Mouse (Mus musculus) bone marrow, adult 2 months (tissue): Measurements from ENCODE around the gene Arid1b. TPM values are rescaled to one million over a fixed set of nuclear protein-coding genes. Genes with fewer than 3 reads are reported as not detected.
"Not testable (repeated sequence)": the region's sequence is repeated elsewhere in the genome, so short reads cannot be mapped to it uniquely, and the experiment has no call there.

ENCODE experiments used
- H3K27ac ChIP-seq: fragments of 200-500 bp; 2 replicates; pipeline ENCODE4 v1.5.1; 2012; ENCODE audit warnings: low read depth, mild to moderate bottlenecking, control low read depth, inconsistent platforms, low read length; ENCODE audit not compliant: control insufficient read depth, poor library complexity, insufficient read depth
- H3K4me1 ChIP-seq: fragments of 200-500 bp; 2 replicates; pipeline ENCODE4 v1.6.1; 2011; ENCODE audit warnings: low read length; ENCODE audit not compliant: control insufficient read depth, insufficient read depth
- H3K4me3 ChIP-seq: fragments of 200-500 bp; replicated peaks from 2 replicates; pipeline ENCODE3; 2011; ENCODE audit warnings: mild to moderate bottlenecking, low read depth, low read length, control low read depth; ENCODE audit not compliant: control insufficient read depth
- CTCF ChIP-seq: fragments of 200-500 bp; IDR thresholded peaks from 2 replicates; pipeline ENCODE4 v1.5.1; 2011; ENCODE audit warnings: low read length, control low read depth; ENCODE audit not compliant: control insufficient read depth, insufficient read depth
- POLR2A ChIP-seq: fragments of 200-500 bp; IDR thresholded peaks from 2 replicates; pipeline ENCODE4 v1.6.1; 2011; ENCODE audit warnings: low read depth, mild to moderate bottlenecking, control low read depth, low read length, borderline replicate concordance; ENCODE audit not compliant: control insufficient read depth
- WGBS: fragments of 180-500 bp; shearing (Covaris S2); methylation state at CpG from one replicate; pipeline ENCODE4 v1.1.7; 2018; 5-methylcytosine and 5-hydroxymethylcytosine counted together
- polyA plus RNA-seq: library from polyadenylated mRNA; stranded (reverse); fragments of >200 nt; gene quantifications from 2 replicates; pipeline ENCODE4 v1.2.4, GENCODE M21; 2011; ENCODE audit warnings: low replicate concordance; ENCODE audit not compliant: missing spikeins, insufficient read depth, insufficient read length

Gene Arid1b
- polyA plus RNA-seq, 1 experiment, result 12.5 TPM

GRCm38 (mm10) chr17:5105746-5106145 is 111.6 kb downstream of the Arid1b start:
- H3K27ac ChIP-seq, result no peak overlapping the region
- peaks cover 2% of the 10 kb centered on the region for H3K4me1 ChIP-seq
- H3K4me3 ChIP-seq, result no peak overlapping the region
- WGBS, result 83% methylated on average over 6 of the region's 6 CpGs
- no peak for TF ChIP-seq CTCF
- no peak for TF ChIP-seq POLR2A

- TF ChIP-seq POLR2A, result no peak
- no peak for TF ChIP-seq CTCF
- peaks cover 2% of the 10 kb centered on the region for H3K4me1 ChIP-seq
- 78% methylated on average over 11 of the region's 11 CpGs for WGBS
- no peak overlapping the region for H3K27ac ChIP-seq
- H3K4me3 ChIP-seq, result no peak overlapping the region
Observed at GRCm38 (mm10) chr17:5106263-5107195, 112.4 kb downstream of the Arid1b start.

GRCm38 (mm10) chr17:5107501-5107900 is 113.4 kb downstream of the Arid1b start:
- peaks cover 5% of the 10 kb centered on the region for H3K4me1 ChIP-seq
- 46% methylated on average over 4 of the region's 4 CpGs for WGBS
- no peak overlapping the region for H3K4me3 ChIP-seq
- no peak overlapping the region for H3K27ac ChIP-seq
- TF ChIP-seq POLR2A (no peak), CTCF (no peak)

GRCm38 (mm10) chr17:5108022-5108421 is 113.9 kb downstream of the Arid1b start:
- TF ChIP-seq CTCF (no peak), POLR2A (no peak)
- Histone ChIP-seq H3K27ac (no peak overlapping the region), H3K4me3 (no peak overlapping the region), H3K4me1 (peaks cover 5% of the 10 kb centered on the region)
- WGBS, result 52% methylated on average over 1 of the region's 1 CpGs

GRCm38 (mm10) chr17:5108546-5109142 is 114.5 kb downstream of the Arid1b start:
- no peak for TF ChIP-seq CTCF
- TF ChIP-seq POLR2A, result no peak
- no peak overlapping the region for H3K27ac ChIP-seq

GRCm38 (mm10) chr17:5109343-5109742 is 115.2 kb downstream of the Arid1b start:
- Histone ChIP-seq H3K4me1 (peaks cover 5% of the 10 kb centered on the region), H3K4me3 (no peak overlapping the region), H3K27ac (no peak overlapping the region)
- WGBS, result 85% methylated on average over 8 of the region's 8 CpGs
- no peak for TF ChIP-seq CTCF
- TF ChIP-seq POLR2A, result no peak

More at GRCm38 (mm10) chr17:5108546-5109142, 114.5 kb downstream of the Arid1b start:
- H3K4me3 ChIP-seq, result no peak overlapping the region
- 65% methylated on average over 2 of the region's 2 CpGs for WGBS
- H3K4me1 ChIP-seq, result peaks cover 5% of the 10 kb centered on the region

- no peak overlapping the region for H3K4me3 ChIP-seq
- no peak overlapping the region for H3K27ac ChIP-seq
- TF ChIP-seq POLR2A (no peak), CTCF (no peak)
- 79% methylated on average over 4 of the region's 4 CpGs for WGBS
- peaks cover 5% of the 10 kb centered on the region for H3K4me1 ChIP-seq
Observed at GRCm38 (mm10) chr17:5110159-5110558, 116.0 kb downstream of the Arid1b start.

- H3K4me1 ChIP-seq, H3K27ac ChIP-seq, H3K4me3 ChIP-seq: not testable (repeated sequence)
- 91% methylated on average over 5 of the region's 5 CpGs for WGBS
Observed at GRCm38 (mm10) chr17:5110981-5111380, 116.8 kb downstream of the Arid1b start.

- H3K4me3 ChIP-seq, result no peak overlapping the region
- H3K4me1 ChIP-seq, result peaks cover 5% of the 10 kb centered on the region
- TF ChIP-seq CTCF (no peak), POLR2A (no peak)
- 77% methylated on average over 4 of the region's 4 CpGs for WGBS
- no peak overlapping the region for H3K27ac ChIP-seq
Observed at GRCm38 (mm10) chr17:5112116-5112515, 118.0 kb downstream of the Arid1b start.
